Mouse (Mus musculus): ENCODE results near the gene Spred2. TPM values are rescaled to one million over a fixed set of nuclear protein-coding genes. Genes with fewer than 3 reads are reported as not detected.

Spred2 gene
- polyA plus RNA-seq, 1 experiment: 25.4 TPM

DNA sequence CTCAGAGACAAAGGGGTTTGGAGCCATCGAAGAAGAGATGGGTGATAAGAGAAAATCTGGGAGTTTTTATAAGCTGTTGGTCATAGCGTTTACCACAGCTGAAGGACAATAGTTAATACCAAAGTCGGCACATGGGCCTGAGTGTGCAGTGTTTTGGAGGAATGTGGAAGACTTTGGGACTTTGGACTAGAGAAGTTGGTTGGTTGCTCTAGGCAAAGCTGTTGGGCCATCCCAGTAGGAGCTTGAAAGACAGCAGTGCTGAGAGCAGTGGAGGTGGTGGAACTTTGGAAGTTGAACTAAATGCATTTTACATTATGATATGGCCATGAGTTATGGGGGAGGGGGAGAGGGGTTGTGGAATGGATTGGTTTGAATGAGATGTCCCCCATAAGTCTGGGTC is 89.2 kb downstream of the Spred2 start:
- 98% methylated on average over 3 of the region's 3 CpGs for WGBS
- Histone ChIP-seq H3K27me3 (ENCODE audit: control insufficient read depth, insufficient read depth, low read length) (no peaks in the 10 kb centered on the region), H3K4me1 (replicated peaks; ENCODE audit: control insufficient read depth, insufficient read depth, low read length) (0 out of 2 replicates have a peak, but pooled peaks cover 2% of the 10 kb centered on the region), H3K36me3 (ENCODE audit: control insufficient read depth, insufficient read depth, low read length) (peaks cover 10% of the 10 kb centered on the region), H3K4me3 (ENCODE audit: control insufficient read depth, insufficient read depth, low read length) (no peak overlapping the region), H3K27ac (ENCODE audit: control insufficient read depth, insufficient read depth, low read length) (no peak overlapping the region)
- no peak for DNase-seq
- TF ChIP-seq CTCF (IDR thresholded peaks at IDR 0.05; ENCODE audit: borderline replicate concordance, control insufficient read depth, extremely low read depth, insufficient read depth, low read length, poor library complexity) (no peak), POLR2A (IDR thresholded peaks at IDR 0.05; ENCODE audit: control insufficient read depth, extremely low read depth, insufficient read depth, low read length, poor library complexity) (no peak)

DNA sequence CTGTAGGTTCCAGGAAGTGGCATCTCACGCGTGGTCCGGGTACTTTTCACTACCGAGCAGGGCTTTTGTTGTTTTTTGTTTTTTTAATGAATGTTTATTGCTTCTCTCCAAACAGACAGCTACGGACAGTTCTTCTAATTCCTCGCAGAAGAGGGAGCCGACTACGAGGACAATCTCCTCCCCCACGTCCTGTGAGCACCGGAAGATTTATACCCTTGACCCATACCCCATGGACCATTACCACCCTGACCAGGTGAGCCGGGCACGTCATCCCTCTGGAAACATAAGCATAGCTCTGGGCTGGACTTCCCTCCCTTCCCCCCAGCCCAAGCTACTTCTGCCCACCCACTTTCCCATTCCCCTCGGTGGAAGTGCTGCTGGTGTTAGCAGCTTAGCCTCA is 93.8 kb downstream of the Spred2 start:
- Histone ChIP-seq H3K4me1 (replicated peaks; ENCODE audit: control insufficient read depth, insufficient read depth, low read length) (no peaks in the 10 kb centered on the region), H3K27me3 (ENCODE audit: control insufficient read depth, insufficient read depth, low read length) (no peaks in the 10 kb centered on the region), H3K27ac (ENCODE audit: control insufficient read depth, insufficient read depth, low read length) (no peak overlapping the region), H3K4me3 (ENCODE audit: control insufficient read depth, insufficient read depth, low read length) (no peak overlapping the region), H3K36me3 (ENCODE audit: control insufficient read depth, insufficient read depth, low read length) (peaks cover 22% of the 10 kb centered on the region)
- WGBS: 97% methylated on average over 13 of the region's 13 CpGs
- TF ChIP-seq CTCF (IDR thresholded peaks at IDR 0.05; ENCODE audit: borderline replicate concordance, control insufficient read depth, extremely low read depth, insufficient read depth, low read length, poor library complexity) (no peak), POLR2A (IDR thresholded peaks at IDR 0.05; ENCODE audit: control insufficient read depth, extremely low read depth, insufficient read depth, low read length, poor library complexity) (no peak)
- no peak for DNase-seq

DNA sequence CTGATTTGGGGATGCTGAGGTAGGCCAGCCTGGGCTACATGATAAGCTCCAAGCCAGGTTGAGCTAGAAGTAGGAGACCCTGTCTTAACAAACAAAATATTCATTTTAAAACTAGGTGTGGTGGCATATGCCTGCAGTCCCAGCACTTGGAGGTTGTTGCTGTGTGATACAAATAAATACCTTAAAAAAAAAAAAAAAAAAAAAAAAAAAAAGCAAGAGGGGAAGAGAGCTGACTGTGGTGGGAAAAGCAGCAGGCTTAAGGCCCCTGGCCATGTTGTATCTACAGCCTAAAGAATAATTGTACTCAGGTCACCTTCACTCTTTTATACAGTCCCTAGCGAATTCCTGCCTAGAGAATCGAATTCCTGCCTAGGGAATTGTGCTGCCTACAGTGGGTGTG is 94.7 kb downstream of the Spred2 start:
- WGBS: 95% methylated on average over 2 of the region's 2 CpGs
- H3K27ac ChIP-seq (ENCODE audit: control insufficient read depth, insufficient read depth, low read length): no peak overlapping the region
- H3K36me3 ChIP-seq (ENCODE audit: control insufficient read depth, insufficient read depth, low read length): peaks cover 22% of the 10 kb centered on the region
- DNase-seq: no peak
- no peaks in the 10 kb centered on the region for H3K27me3 ChIP-seq (ENCODE audit: control insufficient read depth, insufficient read depth, low read length)
- H3K4me1 ChIP-seq (replicated peaks; ENCODE audit: control insufficient read depth, insufficient read depth, low read length): no peaks in the 10 kb centered on the region
- TF ChIP-seq CTCF (IDR thresholded peaks at IDR 0.05; ENCODE audit: borderline replicate concordance, control insufficient read depth, extremely low read depth, insufficient read depth, low read length, poor library complexity): no peak
- H3K4me3 ChIP-seq (ENCODE audit: control insufficient read depth, insufficient read depth, low read length): no peak overlapping the region

DNA sequence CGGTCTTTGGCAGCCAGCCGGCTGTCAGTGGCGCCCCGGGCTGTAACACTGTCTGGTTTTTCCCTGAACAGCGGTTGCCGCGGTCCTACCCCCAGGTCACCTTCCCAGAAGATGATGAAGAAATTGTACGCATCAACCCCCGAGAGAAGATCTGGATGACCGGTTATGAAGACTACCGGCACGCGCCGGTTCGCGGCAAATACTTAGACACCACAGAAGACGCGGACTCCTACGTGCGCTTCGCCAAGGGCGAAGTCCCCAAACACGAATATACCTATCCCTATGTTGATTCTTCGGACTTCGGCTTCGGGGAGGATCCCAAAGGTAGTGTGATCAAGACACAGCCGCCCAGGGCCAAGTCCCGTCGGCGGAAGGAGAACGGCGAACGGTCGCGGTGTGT is 96.5 kb downstream of the Spred2 start:
- no peak for DNase-seq
- Histone ChIP-seq H3K4me1 (replicated peaks; ENCODE audit: control insufficient read depth, insufficient read depth, low read length) (no peaks in the 10 kb centered on the region), H3K4me3 (ENCODE audit: control insufficient read depth, insufficient read depth, low read length) (no peak overlapping the region), H3K36me3 (ENCODE audit: control insufficient read depth, insufficient read depth, low read length) (peaks cover 28% of the 10 kb centered on the region), H3K27ac (ENCODE audit: control insufficient read depth, insufficient read depth, low read length) (no peak overlapping the region), H3K27me3 (ENCODE audit: control insufficient read depth, insufficient read depth, low read length) (no peaks in the 10 kb centered on the region)
- TF ChIP-seq CTCF (IDR thresholded peaks at IDR 0.05; ENCODE audit: borderline replicate concordance, control insufficient read depth, extremely low read depth, insufficient read depth, low read length, poor library complexity) (no peak), POLR2A (IDR thresholded peaks at IDR 0.05; ENCODE audit: control insufficient read depth, extremely low read depth, insufficient read depth, low read length, poor library complexity) (no peak)
- 98% methylated on average over 35 of the region's 35 CpGs for WGBS

DNA sequence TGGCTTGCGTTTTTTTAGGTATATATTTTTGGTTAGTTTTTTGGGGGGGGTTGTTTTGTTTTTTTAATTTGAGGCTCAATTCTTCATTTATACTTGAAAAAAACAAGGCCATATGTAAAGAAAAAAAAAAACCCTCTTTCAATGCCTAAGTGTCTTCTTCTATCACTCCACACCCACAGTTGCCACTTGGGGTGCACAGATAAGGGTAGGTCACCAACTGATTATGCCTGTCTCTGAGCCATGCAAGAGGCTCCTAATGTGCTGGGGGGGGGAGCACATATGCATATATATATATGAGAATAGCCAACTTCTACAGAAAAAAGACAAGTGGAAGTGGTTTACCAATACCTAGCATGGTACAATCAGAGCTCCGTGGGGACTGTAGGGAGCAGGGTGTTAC is 98.3 kb downstream of the Spred2 start:
- no peak overlapping the region for H3K4me3 ChIP-seq (ENCODE audit: control insufficient read depth, insufficient read depth, low read length)
- no peak for DNase-seq
- TF ChIP-seq CTCF (IDR thresholded peaks at IDR 0.05; ENCODE audit: borderline replicate concordance, control insufficient read depth, extremely low read depth, insufficient read depth, low read length, poor library complexity) (no peak), POLR2A (IDR thresholded peaks at IDR 0.05; ENCODE audit: control insufficient read depth, extremely low read depth, insufficient read depth, low read length, poor library complexity) (no peak)
- no peaks in the 10 kb centered on the region for H3K4me1 ChIP-seq (replicated peaks; ENCODE audit: control insufficient read depth, insufficient read depth, low read length)
- 91% methylated on average over 2 of the region's 2 CpGs for WGBS
- peaks cover 28% of the 10 kb centered on the region for H3K36me3 ChIP-seq (ENCODE audit: control insufficient read depth, insufficient read depth, low read length)
- no peaks in the 10 kb centered on the region for H3K27me3 ChIP-seq (ENCODE audit: control insufficient read depth, insufficient read depth, low read length)
- H3K27ac ChIP-seq (ENCODE audit: control insufficient read depth, insufficient read depth, low read length): no peak overlapping the region

DNA sequence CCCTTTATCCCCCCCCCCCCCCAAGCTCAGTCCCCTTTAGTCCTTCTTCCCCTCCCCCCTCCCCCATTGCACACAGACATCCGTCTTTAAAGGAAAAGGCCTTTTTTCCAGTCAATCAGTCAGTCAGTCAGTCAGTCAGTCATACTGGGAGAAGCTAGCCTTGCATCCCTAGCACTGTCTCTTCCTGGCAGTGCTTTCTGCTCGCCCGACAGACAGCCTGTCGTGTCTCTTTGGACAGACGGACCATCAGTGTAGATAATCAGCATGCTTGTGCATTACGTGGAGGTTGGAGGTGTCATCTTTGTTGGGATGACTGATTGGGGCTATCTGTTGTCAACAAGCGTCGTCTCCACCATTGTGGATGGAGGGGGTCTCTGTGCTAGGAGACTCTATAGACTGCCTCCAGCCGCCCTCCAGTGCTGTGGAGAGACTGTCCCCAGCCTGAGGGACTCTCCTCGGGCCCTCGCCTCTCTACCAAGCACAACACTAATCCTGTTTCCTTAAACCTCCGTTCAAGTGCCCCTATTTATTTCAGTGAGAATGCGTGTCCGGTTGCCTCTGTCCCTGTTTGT is 98.8 kb downstream of the Spred2 start:
- Histone ChIP-seq H3K27me3 (ENCODE audit: control insufficient read depth, insufficient read depth, low read length) (no peaks in the 10 kb centered on the region), H3K4me3 (ENCODE audit: control insufficient read depth, insufficient read depth, low read length) (no peak overlapping the region), H3K27ac (ENCODE audit: control insufficient read depth, insufficient read depth, low read length) (no peak overlapping the region), H3K4me1 (replicated peaks; ENCODE audit: control insufficient read depth, insufficient read depth, low read length) (no peaks in the 10 kb centered on the region), H3K36me3 (ENCODE audit: control insufficient read depth, insufficient read depth, low read length) (peaks cover 28% of the 10 kb centered on the region)
- TF ChIP-seq CTCF (IDR thresholded peaks at IDR 0.05; ENCODE audit: borderline replicate concordance, control insufficient read depth, extremely low read depth, insufficient read depth, low read length, poor library complexity): no peak
- TF ChIP-seq POLR2A (IDR thresholded peaks at IDR 0.05; ENCODE audit: control insufficient read depth, extremely low read depth, insufficient read depth, low read length, poor library complexity): no peak
- no peak for DNase-seq
- WGBS: over 99% methylated on average over 14 of the region's 14 CpGs

DNA sequence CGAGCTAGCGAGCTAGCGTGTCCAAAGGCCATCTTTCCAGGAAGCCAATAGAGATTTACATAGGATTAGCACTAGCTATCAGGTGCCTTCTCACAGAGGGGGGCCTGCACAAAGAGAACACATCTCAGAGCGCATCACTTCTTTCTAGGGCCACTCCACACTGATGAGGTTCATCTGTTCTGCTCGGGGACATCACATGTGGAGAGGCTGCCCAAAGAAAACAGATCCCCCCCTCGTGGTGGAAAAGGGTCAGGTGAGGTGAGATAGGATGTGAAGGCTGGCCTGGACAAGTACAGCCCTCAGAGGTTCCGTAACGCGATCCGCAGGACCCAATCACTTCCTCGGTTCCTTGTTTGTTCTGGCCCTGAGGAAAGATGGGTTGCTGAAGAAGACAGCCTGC is 101.7 kb downstream of the Spred2 start:
- TF ChIP-seq POLR2A (IDR thresholded peaks at IDR 0.05; ENCODE audit: control insufficient read depth, extremely low read depth, insufficient read depth, low read length, poor library complexity) (no peak), CTCF (IDR thresholded peaks at IDR 0.05; ENCODE audit: borderline replicate concordance, control insufficient read depth, extremely low read depth, insufficient read depth, low read length, poor library complexity) (no peak)
- Histone ChIP-seq H3K27ac (ENCODE audit: control insufficient read depth, insufficient read depth, low read length) (no peak overlapping the region), H3K4me1 (replicated peaks; ENCODE audit: control insufficient read depth, insufficient read depth, low read length) (no peaks in the 10 kb centered on the region), H3K4me3 (ENCODE audit: control insufficient read depth, insufficient read depth, low read length) (no peak overlapping the region), H3K27me3 (ENCODE audit: control insufficient read depth, insufficient read depth, low read length) (no peaks in the 10 kb centered on the region), H3K36me3 (ENCODE audit: control insufficient read depth, insufficient read depth, low read length) (peaks cover 13% of the 10 kb centered on the region)
- DNase-seq: peak; percentile 11
- WGBS: 85% methylated on average over 11 of the region's 11 CpGs

All from thymus, adult 2 months (tissue).